In the genomic region with DNA sequence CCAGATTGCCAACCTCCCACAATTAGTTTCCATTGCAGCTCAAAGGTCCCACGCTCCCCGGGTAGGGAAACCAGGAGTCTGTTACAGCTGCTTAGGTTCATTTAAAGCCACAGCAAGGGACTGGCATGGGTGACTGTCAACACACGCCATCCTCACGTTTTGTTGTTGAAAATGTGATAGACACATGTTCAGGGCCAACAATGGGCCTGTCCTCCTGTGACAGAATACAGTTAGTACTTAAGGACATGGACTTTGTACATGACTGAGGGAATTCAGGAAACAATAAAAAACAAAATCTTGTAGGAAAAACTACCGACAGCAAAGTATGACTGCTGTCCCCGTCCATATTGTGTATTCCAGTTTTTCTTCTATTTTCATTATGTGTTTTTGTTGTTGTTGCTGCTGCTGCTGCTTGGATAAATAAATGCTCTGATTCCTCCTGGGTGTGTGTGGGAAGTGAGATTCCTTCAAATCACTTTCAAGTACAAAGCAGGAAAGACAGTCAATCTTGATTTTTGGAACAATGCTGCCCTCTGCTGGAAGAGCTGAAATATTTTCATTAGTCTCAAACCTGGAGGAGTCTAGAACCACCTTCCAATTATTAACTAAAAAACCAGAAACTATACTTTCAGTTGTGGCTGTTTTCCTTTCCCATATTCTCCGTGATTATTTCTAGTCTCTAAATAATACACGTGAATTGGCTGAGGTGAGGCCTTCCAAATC, we compare ENCODE assay signal across 8 mouse cellular contexts. TPM values are rescaled to one million over a fixed set of nuclear protein-coding genes. Genes with fewer than 3 reads are reported as not detected.
DNase-seq lines count a peak whose midpoint lies in the region; ATAC-seq and TF ChIP-seq lines count a peak whose summit lies in the region.

No protein-coding gene starts in this region.

- no peak for TF ChIP-seq POLR2A in bone marrow, adult 2 months (IDR thresholded peaks at IDR 0.05; ENCODE audit: borderline replicate concordance, control insufficient read depth, low read depth, low read length)
- no peak for TF ChIP-seq POLR2A in liver, adult 2 months (IDR thresholded peaks at IDR 0.05; ENCODE audit: extremely low read depth, insufficient read depth, low read length)

- TF ChIP-seq CTCF in bone marrow, adult 2 months (IDR thresholded peaks at IDR 0.05; ENCODE audit: control insufficient read depth, insufficient read depth, low read length): peak; percentile 19; the same call in 1 of the 2 replicates
- TF ChIP-seq CTCF in liver, adult 2 months (IDR thresholded peaks at IDR 0.05; ENCODE audit: low read depth, low read length): peak; percentile 55

- no peaks in the 10 kb centered on the region for H3K36me3 ChIP-seq in forebrain, embryonic 11.5 days (ENCODE audit: control insufficient read depth, insufficient read depth, low read length)
- H3K36me3 ChIP-seq in liver, adult 2 months (ENCODE audit: control insufficient read depth, insufficient read depth, low read length): no peaks in the 10 kb centered on the region
- H3K36me3 ChIP-seq in neural tube, embryonic 11.5 days (ENCODE audit: control insufficient read depth, insufficient read depth, low read length): no peaks in the 10 kb centered on the region

- 71% methylated on average over 8 of the region's 8 CpGs for WGBS in bone marrow, adult 2 months
- WGBS in forebrain, embryonic 11.5 days: 72% methylated on average over 8 of the region's 8 CpGs
- 48% methylated on average over 8 of the region's 8 CpGs for WGBS in liver, adult 2 months
- 74% methylated on average over 8 of the region's 8 CpGs for WGBS in neural tube, embryonic 11.5 days

- no peak overlapping the region for H3K4me3 ChIP-seq in bone marrow, adult 2 months (replicated peaks; ENCODE audit: control insufficient read depth, low read depth, low read length)
- no peak overlapping the region for H3K4me3 ChIP-seq in forebrain, embryonic 11.5 days (ENCODE audit: low read depth, low read length)
- H3K4me3 ChIP-seq in liver, adult 2 months (ENCODE audit: insufficient read depth, low read depth, low read length): no peak overlapping the region
- no peak overlapping the region for H3K4me3 ChIP-seq in neural tube, embryonic 11.5 days (ENCODE audit: low read depth, low read length)

- H3K9me3 ChIP-seq in forebrain, embryonic 11.5 days (ENCODE audit: control insufficient read depth, low read length): no peaks in the 10 kb centered on the region
- no peaks in the 10 kb centered on the region for H3K9me3 ChIP-seq in neural tube, embryonic 11.5 days (ENCODE audit: control insufficient read depth, low read length)

- H3K4me1 ChIP-seq in bone marrow, adult 2 months (ENCODE audit: control insufficient read depth, insufficient read depth, low read length): no peaks in the 10 kb centered on the region
- peaks cover 2% of the 10 kb centered on the region; the same call in 1 of the 2 replicates for H3K4me1 ChIP-seq in forebrain, embryonic 11.5 days (replicated peaks; ENCODE audit: control insufficient read depth, insufficient read depth, low read length)
- no peaks in the 10 kb centered on the region for H3K4me1 ChIP-seq in liver, adult 2 months (ENCODE audit: control insufficient read depth, insufficient read depth, low read length)
- peaks cover 2% of the 10 kb centered on the region; the same call in 1 of the 2 replicates for H3K4me1 ChIP-seq in neural tube, embryonic 11.5 days (ENCODE audit: control insufficient read depth, insufficient read depth, low read length)

- H3K27ac ChIP-seq in bone marrow, adult 2 months (ENCODE audit: control insufficient read depth, insufficient read depth, low read depth, low read length, poor library complexity): no peak overlapping the region
- no peak overlapping the region for H3K27ac ChIP-seq in forebrain, embryonic 11.5 days (ENCODE audit: low read depth, low read length)
- H3K27ac ChIP-seq in liver, adult 2 months (replicated peaks; ENCODE audit: insufficient read depth, low read depth, low read length): no peak overlapping the region
- H3K27ac ChIP-seq in neural tube, embryonic 11.5 days (ENCODE audit: low read depth, low read length): no peak overlapping the region

- peak; percentile 74 for DNase-seq in urinary bladder, postnatal 25 days (ENCODE audit: low spot score)
- no peak for DNase-seq in urinary bladder, postnatal 10 days (ENCODE audit: low spot score)
- DNase-seq in forebrain, embryonic 11.5 days (ENCODE audit: low spot score): peak; percentile 57
- peak; percentile 80 for DNase-seq in induced T-regulatory cell, adult 2 months (ENCODE audit: low read depth)
- peak; percentile 54 for DNase-seq in liver, adult 2 months (ENCODE audit: extremely low read depth, low read depth, low spot score)
- peak; percentile 52 for DNase-seq in neural tube, embryonic 11.5 days (ENCODE audit: low spot score)
- no peak for DNase-seq in ovary, adult 18-20 months (ENCODE audit: low spot score)

- H3K27me3 ChIP-seq in forebrain, embryonic 11.5 days (ENCODE audit: control insufficient read depth, insufficient read depth, low read length): no peaks in the 10 kb centered on the region
- H3K27me3 ChIP-seq in liver, adult 2 months (ENCODE audit: control insufficient read depth, insufficient read depth, low read length): no peaks in the 10 kb centered on the region
- H3K27me3 ChIP-seq in neural tube, embryonic 11.5 days (ENCODE audit: control insufficient read depth, insufficient read depth, low read length): no peaks in the 10 kb centered on the region

- no peak overlapping the region for H3K4me2 ChIP-seq in forebrain, embryonic 11.5 days (ENCODE audit: low read depth, low read length, severe bottlenecking)
- H3K4me2 ChIP-seq in neural tube, embryonic 11.5 days (ENCODE audit: low read depth): no peak overlapping the region

- peaks cover 8% of the 10 kb centered on the region; the same call in 1 of the 2 replicates for H3K79me2 ChIP-seq in liver, adult 2 months (ENCODE audit: control insufficient read depth, insufficient read depth, low read length)

- no peak overlapping the region for H3K9ac ChIP-seq in forebrain, embryonic 11.5 days (ENCODE audit: low read length)
- H3K9ac ChIP-seq in liver, adult 2 months (ENCODE audit: low read depth, low read length): no peak overlapping the region
- H3K9ac ChIP-seq in neural tube, embryonic 11.5 days (ENCODE audit: low read length): no peak overlapping the region

- ATAC-seq in forebrain, embryonic 11.5 days (replicated peaks; ENCODE audit: low FRiP score): peak; percentile 21; the same call in 1 of the 2 replicates
- ATAC-seq in neural tube, embryonic 11.5 days (ENCODE audit: insufficient read depth, low FRiP score, low TSS enrichment): no peak

RNA-seq across cellular contexts. Expression of gene Ndufaf2, which starts 5.6 kb away (rescaled TPM):
- 15.9 and 20.7 TPM in 2 replicates for polyA plus RNA-seq in bone marrow, adult 2 months (2011; ENCODE audit: insufficient read depth, insufficient read length, low replicate concordance, missing spikeins)
- polyA plus RNA-seq in forebrain, embryonic 11.5 days (2014; fragmentation: Nextera tagmentation; extraction: Ambion mirVana): 86.0 and 96.1 TPM in 2 replicates
- 13.0 and 26.1 TPM in 2 replicates for total RNA-seq in liver, adult 2 months (2014; rRNA removed)
- polyA plus RNA-seq in liver, adult 2 months (2012; rRNA removed): 10.5 and 13.8 TPM in 2 replicates
- polyA plus RNA-seq in neural tube, embryonic 11.5 days (2014; fragmentation: Nextera tagmentation; extraction: Ambion mirVana): 80.8 and 84.4 TPM in 2 replicates

RNA-seq across cellular contexts. Expression of gene Ercc8, which starts 5.7 kb away (rescaled TPM):
- 2.7 and 2.9 TPM in 2 replicates for polyA plus RNA-seq in bone marrow, adult 2 months (2011; ENCODE audit: insufficient read depth, insufficient read length, low replicate concordance, missing spikeins)
- 25.0 and 26.7 TPM in 2 replicates for polyA plus RNA-seq in forebrain, embryonic 11.5 days (2014; fragmentation: Nextera tagmentation; extraction: Ambion mirVana)
- 3.0 and 3.7 TPM in 2 replicates for total RNA-seq in liver, adult 2 months (2014; rRNA removed)
- 3.7 and 3.9 TPM in 2 replicates for polyA plus RNA-seq in liver, adult 2 months (2012; rRNA removed)
- 25.1 and 26.5 TPM in 2 replicates for polyA plus RNA-seq in neural tube, embryonic 11.5 days (2014; fragmentation: Nextera tagmentation; extraction: Ambion mirVana)

Comparison
In these comparisons a context has a peak if more than half of its experiments do, and no peak if none do; other contexts are left out.
1. DNase-seq: peak in urinary bladder, postnatal 25 days (single experiment), forebrain, embryonic 11.5 days (single experiment), induced T-regulatory cell, adult 2 months (single experiment), liver, adult 2 months (single experiment) and neural tube, embryonic 11.5 days (single experiment); none in urinary bladder, postnatal 10 days (single experiment) and ovary, adult 18-20 months (single experiment).